Mouse (Mus musculus): ENCODE data around the gene Tuba3a.

DNA sequence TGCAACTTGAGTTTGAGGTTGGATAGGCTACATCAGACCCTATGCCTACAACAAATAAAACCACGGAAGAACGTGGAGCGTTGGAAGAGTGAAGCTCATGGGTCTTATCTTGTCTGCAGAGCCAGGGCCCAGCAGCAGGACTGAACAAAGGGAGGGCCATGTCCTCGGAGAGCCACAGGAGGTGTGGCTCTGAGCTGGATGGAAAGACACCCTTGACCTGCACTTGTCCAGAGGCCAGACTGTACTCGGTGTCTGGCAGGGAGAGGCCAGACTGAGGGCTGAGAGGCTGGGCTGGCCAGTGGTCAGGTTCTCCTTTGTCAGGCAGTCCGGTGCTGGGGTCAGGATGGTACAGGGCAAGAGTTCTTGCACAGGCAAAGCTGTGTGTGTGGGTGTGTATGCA lies 39.5 kb upstream of the Tuba3a start:
- TF ChIP-seq CTCF (conservative IDR thresholded peaks at IDR 0.05 in 1 of 2, IDR thresholded peaks at IDR 0.05 in 1 of 2; ENCODE audit: low read depth in 2 of 2, low read length in 2 of 2) (no peak), EP300 (IDR thresholded peaks at IDR 0.05; ENCODE audit: low read length) (no peak)

Data from CH12.LX (cell line).